Mouse (Mus musculus) limb, embryonic 10.5 days (tissue): Measurements from ENCODE around the gene Naalad2. TPM values are rescaled to one million over a fixed set of nuclear protein-coding genes. Genes with fewer than 3 reads are reported as not detected.
"Not testable (repeated sequence)": the region's sequence is repeated elsewhere in the genome, so short reads cannot be mapped to it uniquely, and the experiment has no call there.

Experiments used
- DNase-seq: peaks from one replicate; pipeline ENCODE4 v3.0.0-alpha.2; 2017; ENCODE audit warnings: low spot score
- H3K27ac ChIP-seq: fragments of 300-500 bp; sonication (generic); 2 replicates; pipeline ENCODE4 v1.5.1; 2016; ENCODE audit warnings: mild to moderate bottlenecking
- H3K27me3 ChIP-seq: fragments of 300-500 bp; sonication (generic); 2 replicates; pipeline ENCODE4 v1.6.1; 2016; ENCODE audit warnings: low read depth, mild to moderate bottlenecking; ENCODE audit not compliant: poor library complexity, severe bottlenecking
- H3K36me3 ChIP-seq: fragments of 300-500 bp; sonication (generic); 2 replicates; pipeline ENCODE4 v1.6.1; 2016; ENCODE audit warnings: mild to moderate bottlenecking, moderate library complexity
- H3K4me1 ChIP-seq: fragments of 300-500 bp; sonication (generic); 2 replicates; pipeline ENCODE4 v1.6.1; 2016
- H3K4me3 ChIP-seq: fragments of 300-500 bp; sonication (generic); 2 replicates; pipeline ENCODE4 v1.5.1; 2016; ENCODE audit warnings: mild to moderate bottlenecking, moderate library complexity
- H3K9me3 ChIP-seq: fragments of 300-500 bp; sonication (generic); replicated peaks from 2 replicates; pipeline ENCODE4 v1.6.1; 2016; ENCODE audit warnings: mild to moderate bottlenecking
- WGBS: fragments of 180-500 bp; shearing (Covaris S2); methylation state at CpG from one replicate; pipeline ENCODE4 v1.1.7; 2016; 5-methylcytosine and 5-hydroxymethylcytosine counted together
- polyA plus RNA-seq: library from polyadenylated mRNA; unstranded; fragments of >200 nt; fragmentation: Nextera tagmentation; extraction: Ambion mirVana; gene quantifications from 2 replicates; pipeline ENCODE4 v1.2.1, GENCODE M21; 2016

The Naalad2 gene
- polyA plus RNA-seq, 1 experiment from 2014 or later, result 0.18 TPM

DNA sequence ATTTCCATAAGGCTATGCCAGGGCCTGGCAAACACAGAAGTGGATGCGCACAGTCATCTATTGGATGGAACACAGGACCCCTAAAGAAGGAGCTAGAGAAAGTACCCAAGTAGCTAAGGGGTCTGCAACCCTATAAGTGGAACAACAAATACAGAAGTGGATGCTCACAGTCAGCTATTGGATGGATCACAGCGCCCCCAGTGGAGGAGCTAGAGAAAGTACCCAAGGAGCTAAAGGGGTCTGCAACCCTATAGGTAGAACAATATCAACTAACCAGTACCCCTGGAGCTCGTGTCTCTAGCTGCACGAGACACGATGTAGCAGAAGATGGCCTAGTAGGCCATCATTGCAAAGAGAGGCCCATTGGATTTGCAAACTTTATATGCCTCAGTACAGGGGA, 124.1 kb downstream of the Naalad2 start:
- not testable (repeated sequence) for H3K36me3 ChIP-seq, H3K27ac ChIP-seq, H3K4me3 ChIP-seq, H3K4me1 ChIP-seq, H3K27me3 ChIP-seq, H3K9me3 ChIP-seq, DNase-seq
- 35% methylated on average over 5 of the region's 5 CpGs for WGBS

- Histone ChIP-seq H3K4me3 (no peak overlapping the region), H3K4me1 (peaks cover 3% of the 10 kb centered on the region; the same call in 1 of the 2 replicates), H3K27me3 (no peaks in the 10 kb centered on the region), H3K36me3 (no peaks in the 10 kb centered on the region), H3K9me3 (no peaks in the 10 kb centered on the region), H3K27ac (no peak overlapping the region)
- 76% methylated on average over 1 of the region's 1 CpGs for WGBS
- DNase-seq, result no peak
Measured at GRCm38 (mm10) chr9:18277497-18277896, 125.3 kb downstream of the Naalad2 start.

DNA sequence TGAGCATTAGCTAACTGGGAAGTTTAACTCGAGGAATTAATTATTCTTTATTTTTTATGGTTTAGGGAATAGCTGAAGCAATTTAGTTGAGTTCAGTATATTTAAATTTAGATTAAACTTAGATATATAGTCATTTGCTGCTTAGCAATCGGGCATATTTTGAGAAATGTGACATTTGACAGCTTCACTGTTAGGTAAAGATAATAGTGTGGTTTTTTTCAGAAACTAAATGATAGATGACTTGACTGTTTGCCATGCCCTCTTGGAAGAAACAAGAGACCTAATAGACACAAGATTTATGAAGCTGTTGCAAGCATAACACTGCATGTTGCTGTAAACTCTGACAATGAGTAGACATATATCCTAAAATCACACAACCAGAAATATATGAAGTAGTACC, 126.0 kb downstream of the Naalad2 start:
- 60% methylated on average over 2 of the region's 2 CpGs for WGBS
- H3K9me3 ChIP-seq, result no peaks in the 10 kb centered on the region
- peaks cover 3% of the 10 kb centered on the region; the same call in 1 of the 2 replicates for H3K4me1 ChIP-seq
- no peaks in the 10 kb centered on the region for H3K36me3 ChIP-seq
- no peak overlapping the region for H3K27ac ChIP-seq
- no peak overlapping the region for H3K4me3 ChIP-seq
- H3K27me3 ChIP-seq, result no peaks in the 10 kb centered on the region
- no peak for DNase-seq

GRCm38 (mm10) chr9:18275901-18276300, 126.9 kb downstream of the Naalad2 start:
- Histone ChIP-seq H3K9me3 (no peaks in the 10 kb centered on the region), H3K36me3 (no peaks in the 10 kb centered on the region), H3K27me3 (no peaks in the 10 kb centered on the region), H3K4me1 (peaks cover 3% of the 10 kb centered on the region; the same call in 1 of the 2 replicates), H3K4me3 (no peak overlapping the region), H3K27ac (no peak overlapping the region)
- DNase-seq, result no peak
- WGBS, result 92% methylated on average over 1 of the region's 1 CpGs

Other genes starting within 250 kb of the Naalad2 start
- gene Chordc1, start 110.9 kb downstream of the Naalad2 start, polyA plus RNA-seq, result 152 and 165 TPM in 2 replicates
- gene Ubtfl1, start 1.4 kb upstream of the Naalad2 start, polyA plus RNA-seq, result not detected in 2 replicates
- gene Mbd3l2, start 27.7 kb upstream of the Naalad2 start, polyA plus RNA-seq, result not detected in 2 replicates
- 7.5 and 12.2 TPM in 2 replicates for gene Zfp558, start 75.3 kb upstream of the Naalad2 start, polyA plus RNA-seq
- not detected in 2 replicates for gene Mbd3l1, start 75.4 kb upstream of the Naalad2 start, polyA plus RNA-seq